Mouse (Mus musculus) megakaryocyte, embryonic 14.5 days (primary cell): ENCODE data around the gene Kcna2.

ENCODE experiments used
- FLI1 ChIP-seq: IDR thresholded peaks from 2 replicates; pipeline ENCODE4 v1.6.1; 2012; ENCODE audit warnings: low read length, inconsistent platforms, mixed read lengths
- GATA1 ChIP-seq: IDR thresholded peaks from 3 replicates; pipeline ENCODE4 v1.6.1; 2012; ENCODE audit warnings: mixed read lengths, low read length, inconsistent platforms, borderline replicate concordance

DNA sequence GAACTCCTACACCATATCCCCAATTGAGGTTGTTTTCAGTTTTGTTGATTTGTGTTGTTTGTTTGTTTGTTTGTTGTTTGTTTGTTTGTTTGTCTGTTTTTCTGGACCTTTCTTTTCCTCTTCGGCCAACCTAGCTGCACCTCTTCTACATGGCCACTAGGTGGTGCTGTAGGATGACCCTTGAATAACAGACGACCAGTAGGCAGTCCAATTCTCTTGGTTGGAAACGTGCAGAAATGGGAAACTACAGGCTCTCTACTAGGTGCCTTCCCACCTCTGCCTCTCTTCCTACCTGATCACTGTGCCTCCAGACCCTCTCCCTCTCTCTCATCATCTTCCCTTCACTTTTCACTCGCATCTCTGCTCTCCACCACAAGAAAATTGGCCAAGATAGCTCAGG lies 6.9 kb upstream of the Kcna2 start:
- TF ChIP-seq GATA1 (no peak), FLI1 (no peak)
